Mouse (Mus musculus): Measurements from ENCODE around the gene Gm49387. TPM values are rescaled to one million over a fixed set of nuclear protein-coding genes. Genes with fewer than 3 reads are reported as not detected.
A peak's percentile ranks its signal among the peaks of the same experiment; 100 is the strongest.

Gene Gm49387
- not detected for total RNA-seq (2021)
- long read RNA-seq, experiment 1, result 0 reads
- long read RNA-seq, experiment 2, result 0 reads

DNA sequence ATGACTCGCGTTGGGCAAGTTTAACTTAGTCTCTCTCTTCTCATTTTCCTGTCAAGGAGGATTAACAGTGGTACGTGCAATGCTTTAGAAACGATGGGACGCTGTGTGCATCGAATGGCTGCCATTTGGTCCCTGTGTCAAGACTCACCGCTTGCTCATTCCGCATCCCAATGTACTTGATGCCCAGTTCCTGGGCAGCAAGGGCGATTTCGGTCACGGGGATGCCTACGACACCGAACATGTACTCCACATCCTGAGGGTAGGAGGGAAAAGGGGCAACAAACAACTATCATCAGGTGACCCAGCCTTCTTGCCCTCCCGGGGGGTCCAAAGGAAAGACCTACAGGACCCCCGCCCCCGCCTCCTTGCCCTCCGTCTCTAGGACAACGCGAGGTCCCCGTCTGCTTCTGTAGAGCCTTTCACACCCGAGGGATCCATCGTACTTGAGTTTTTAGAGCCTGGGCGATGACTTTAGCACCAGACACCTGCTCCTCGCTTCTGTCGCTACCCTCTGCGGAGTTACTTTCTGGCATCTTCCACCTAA, at the start of gene Gm49387:
Gm49387 (minus strand) TSS at position 533 of the 544 bp plus-strand sequence.
- intact Hi-C loops (cut with DNase I), result no loop called here
- DNase-seq (ENCODE audit: low spot score in 2 of 2), result no peak

DNA sequence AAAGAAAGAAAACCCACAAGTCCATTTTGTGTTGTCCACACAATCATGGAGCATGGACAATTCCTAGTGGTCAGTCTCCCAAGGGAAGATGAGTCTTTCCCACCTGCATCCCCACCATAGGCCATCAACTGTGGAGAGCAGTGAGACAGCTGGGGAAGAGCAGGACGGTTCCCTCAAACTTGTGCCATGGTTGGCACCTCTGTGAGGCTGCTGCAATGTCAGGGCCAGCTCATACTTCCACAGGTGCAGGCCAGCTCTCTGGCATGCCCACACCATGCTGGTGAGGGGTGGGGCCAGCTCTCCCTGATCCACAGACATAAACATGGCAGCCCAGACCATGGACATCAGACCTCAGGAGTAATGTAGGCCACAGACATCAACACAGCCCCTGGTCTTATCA, 45.6 kb upstream of the Gm49387 start:
- DNase-seq (ENCODE audit: low spot score in 2 of 2), result no peak
- intact Hi-C loops (cut with DNase I), result no loop called here

DNA sequence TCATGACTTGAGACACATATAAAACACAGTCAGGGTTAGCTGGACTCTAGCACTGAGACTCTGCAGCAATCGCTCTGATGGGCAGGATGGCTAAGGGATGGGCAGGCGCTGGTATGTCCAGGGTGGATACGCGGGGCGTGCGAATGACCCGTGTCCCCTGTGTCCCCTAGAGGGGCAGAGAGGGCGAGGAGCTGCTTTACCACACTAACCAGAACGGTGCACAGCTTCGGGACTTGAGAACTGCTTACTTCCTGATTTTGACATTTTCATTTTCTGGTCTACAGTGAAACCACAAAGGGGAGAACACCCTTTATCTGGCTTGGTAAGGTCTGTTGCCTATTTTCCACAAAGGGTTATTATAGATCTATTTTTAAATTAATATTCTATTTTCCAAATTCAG, 45.0 kb upstream of the Gm49387 start:
- intact Hi-C loops (cut with DNase I), result no loop called here
- DNase-seq (ENCODE audit: low spot score in 2 of 2), result no peak

DNA sequence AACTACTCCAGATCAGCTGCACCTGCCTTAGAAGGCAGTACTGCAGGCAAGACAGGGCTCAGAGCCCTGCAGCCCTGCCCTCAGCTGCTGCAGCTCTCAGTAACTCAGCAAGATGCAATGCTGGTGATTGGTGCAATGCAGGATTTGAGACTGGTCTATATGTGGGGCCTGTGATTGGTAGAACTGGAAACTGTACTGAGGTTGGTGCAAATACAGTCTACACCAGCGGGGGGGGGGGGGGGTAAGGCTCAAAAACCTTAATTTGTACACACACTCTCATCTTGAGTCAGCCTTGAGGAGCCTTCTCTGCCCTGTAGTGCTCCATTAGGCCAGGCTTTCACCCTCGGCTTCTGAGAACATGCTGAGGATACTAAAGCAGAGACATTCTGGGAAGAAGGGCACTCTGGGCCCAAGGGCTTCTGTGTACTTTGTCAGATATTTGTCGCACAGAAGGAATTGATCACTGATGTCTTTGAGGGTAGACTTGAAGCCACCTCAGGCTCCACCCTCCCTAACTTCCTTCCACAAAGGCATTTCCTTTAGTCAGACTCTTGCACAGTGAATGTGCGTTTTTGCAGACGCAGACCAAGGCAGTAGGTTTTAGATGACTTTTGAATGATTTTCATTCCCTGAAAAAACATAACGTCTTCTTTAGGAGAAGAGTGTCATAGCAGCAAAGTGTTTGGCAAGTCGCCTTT, 43.8 kb upstream of the Gm49387 start:
- no peak for DNase-seq (ENCODE audit: low spot score in 2 of 2)
- intact Hi-C loops (cut with DNase I), result no loop called here

DNA sequence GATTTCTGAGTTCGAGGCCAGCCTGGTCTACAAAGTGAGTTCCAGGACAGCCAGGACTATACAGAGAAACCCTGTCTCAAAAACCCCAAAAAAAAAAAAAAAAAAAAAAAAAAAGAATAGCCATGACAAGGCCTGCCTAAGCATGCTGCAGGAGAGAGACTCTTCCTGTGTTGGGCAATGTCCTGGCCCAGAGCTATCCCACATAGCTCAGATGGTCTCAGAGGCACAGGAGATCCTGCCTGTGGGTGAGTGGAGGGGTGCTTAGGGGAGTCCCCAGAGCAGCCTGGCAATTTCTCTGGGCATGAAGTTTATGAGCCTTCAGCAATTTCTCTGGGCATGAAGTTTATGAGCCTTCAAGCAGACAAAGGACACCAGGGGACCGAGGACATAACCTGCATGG, 42.9 kb upstream of the Gm49387 start:
- intact Hi-C loops (cut with DNase I), result no loop called here

DNA sequence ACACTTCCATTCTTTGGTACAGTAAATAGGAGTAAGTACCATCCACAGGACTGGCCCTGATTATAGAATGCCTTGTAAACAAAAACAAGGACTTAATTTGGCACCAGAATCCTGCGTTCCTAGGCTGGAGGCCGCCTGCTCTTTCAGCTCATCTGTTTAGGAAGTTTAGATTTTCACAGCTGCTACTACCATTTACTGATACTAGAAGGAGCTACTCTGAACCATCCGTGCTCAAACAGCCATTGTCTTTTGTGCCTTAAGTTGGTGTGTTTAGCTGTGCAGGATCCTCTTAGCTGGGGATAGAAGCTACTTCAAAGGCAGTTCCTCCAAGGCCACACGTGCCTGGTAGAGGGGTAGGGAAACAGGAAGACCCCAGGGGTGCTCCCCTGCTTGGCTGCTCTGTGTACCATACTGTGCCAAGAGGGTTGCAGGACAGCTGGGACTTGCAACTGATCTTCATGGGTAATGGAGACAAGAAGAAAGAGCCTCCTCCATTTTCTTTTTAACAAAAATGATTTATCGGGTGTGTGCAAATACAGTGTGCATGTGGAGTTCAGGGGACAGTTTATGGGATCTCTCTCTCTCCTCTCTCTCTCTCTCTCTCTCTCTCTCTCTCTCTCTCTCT, 41.4 kb upstream of the Gm49387 start:
- DNase-seq (ENCODE audit: low spot score in 2 of 2), result no peak
- intact Hi-C loops (cut with DNase I), result no loop called here

More for the DNA sequence above, 42.9 kb upstream of the Gm49387 start:
- DNase-seq (ENCODE audit: low spot score in 2 of 2), result no peak

DNA sequence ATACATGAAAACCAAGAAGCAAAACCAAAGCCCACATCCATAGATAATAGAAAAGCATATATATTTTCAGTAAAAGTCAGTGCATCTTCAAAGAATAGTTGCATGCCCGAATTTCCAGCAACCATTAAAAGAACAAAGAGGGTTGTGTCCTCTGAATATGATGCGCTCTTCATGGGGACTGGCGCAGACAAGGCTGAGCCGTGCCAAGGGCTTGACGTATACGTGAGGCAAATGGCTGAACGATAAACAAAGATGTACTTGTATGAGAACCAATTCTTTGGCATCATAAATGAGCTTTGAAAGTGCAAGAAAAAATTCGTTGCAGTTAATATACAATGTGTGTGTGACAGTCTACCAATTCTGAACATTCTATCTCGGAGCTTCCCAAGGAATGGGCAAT, 40.6 kb upstream of the Gm49387 start:
- intact Hi-C loops (cut with DNase I), result no loop called here
- DNase-seq (ENCODE audit: low spot score in 2 of 2), result no peak

DNA sequence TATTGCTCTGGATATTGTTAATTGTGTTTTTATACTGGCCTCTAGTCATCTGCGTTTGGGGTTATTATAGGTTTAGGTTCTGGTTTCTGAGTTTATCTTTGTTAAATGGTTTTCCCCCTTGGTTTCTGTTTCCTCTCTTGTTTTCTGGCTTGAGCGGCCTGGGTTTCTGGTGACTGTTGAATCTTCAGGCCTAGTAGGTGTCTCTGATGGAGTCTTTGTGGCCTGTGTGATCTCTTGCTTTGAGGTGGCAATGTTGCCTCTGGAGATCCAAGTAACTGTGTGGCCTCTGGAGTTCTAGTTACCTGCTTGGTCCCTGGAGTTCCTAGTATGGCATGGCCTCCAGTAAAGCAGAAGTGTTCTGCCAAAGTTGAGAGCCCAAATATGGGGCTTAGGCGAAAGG, 40.0 kb upstream of the Gm49387 start:
- intact Hi-C loops (cut with DNase I), result no loop called here
- DNase-seq (ENCODE audit: low spot score in 2 of 2), result no peak

DNA sequence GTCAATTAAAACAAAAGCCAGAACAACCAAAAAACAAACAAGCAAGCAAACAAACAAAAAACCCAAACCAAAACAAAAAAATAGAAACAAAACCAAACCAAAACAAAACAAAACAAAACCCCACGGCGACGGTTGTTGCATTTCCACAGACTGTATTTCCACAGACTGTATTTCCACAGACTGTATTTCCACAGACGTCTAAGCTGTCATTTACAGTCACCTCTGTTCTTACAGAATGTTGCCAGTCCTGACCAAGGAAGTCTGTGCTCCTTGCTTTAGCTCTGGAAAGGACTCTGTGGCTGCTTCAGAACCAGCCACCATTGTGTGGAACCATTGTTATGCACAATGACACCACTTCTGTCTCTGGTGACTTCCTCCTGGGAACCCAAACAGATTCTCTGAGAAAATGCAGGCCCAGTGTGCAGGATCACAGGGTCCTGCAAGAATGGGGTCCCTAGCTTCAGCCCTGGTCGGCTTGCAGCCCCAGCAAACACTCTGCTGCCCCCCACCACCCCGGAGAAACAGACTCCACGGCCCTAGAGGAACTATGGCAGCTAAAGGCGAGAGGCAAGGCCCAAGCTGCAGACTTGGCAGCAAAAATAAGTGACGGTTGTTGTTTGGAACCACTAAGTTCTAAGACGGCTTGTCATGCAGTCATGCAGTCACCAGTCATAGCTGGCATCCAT, 31.1 kb upstream of the Gm49387 start:
- intact Hi-C loops (cut with DNase I), result no loop called here
- DNase-seq (ENCODE audit: low spot score in 2 of 2), result no peak

DNA sequence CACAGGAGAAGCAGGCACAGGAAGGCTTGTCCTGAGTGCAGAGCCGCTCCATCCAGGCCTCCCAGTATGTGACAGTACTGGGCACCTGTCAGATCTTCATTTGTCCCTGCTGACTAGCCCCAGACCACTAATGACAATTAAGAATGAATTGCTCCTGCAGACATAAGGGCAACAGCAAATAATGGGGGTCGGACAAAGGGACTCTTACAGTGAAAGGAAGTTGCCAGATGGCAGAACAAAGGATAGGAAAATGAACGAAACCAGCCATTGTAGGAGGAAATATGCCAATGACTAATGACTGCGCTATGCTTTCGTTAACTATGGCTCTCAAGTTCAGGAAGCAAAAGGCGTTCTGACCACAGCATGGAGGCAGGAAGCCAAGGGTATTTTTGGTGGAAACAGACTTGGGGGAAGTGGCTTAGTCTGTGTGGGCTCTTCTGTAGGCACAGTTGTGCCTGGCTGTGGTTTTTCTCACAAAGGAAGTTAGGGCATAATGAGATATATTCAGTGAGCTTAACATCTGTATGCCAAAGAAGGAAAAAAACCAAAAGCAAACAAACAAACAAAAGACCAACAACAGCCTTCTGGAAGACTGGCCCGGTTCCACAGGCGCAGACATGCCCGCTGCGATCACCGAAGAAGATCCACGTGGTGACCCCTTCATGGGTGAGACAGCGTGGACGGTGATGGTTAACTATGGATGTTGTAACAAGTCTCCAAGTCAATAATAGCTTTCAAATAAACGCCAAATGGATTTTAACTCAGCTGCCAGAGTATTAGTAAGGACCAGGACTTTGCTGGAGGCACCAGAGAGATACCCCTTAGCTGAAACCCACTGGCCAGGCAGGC, 29.2 kb upstream of the Gm49387 start:
- intact Hi-C loops (cut with DNase I), result no loop called here
- DNase-seq (ENCODE audit: low spot score in 2 of 2), result no peak

DNA sequence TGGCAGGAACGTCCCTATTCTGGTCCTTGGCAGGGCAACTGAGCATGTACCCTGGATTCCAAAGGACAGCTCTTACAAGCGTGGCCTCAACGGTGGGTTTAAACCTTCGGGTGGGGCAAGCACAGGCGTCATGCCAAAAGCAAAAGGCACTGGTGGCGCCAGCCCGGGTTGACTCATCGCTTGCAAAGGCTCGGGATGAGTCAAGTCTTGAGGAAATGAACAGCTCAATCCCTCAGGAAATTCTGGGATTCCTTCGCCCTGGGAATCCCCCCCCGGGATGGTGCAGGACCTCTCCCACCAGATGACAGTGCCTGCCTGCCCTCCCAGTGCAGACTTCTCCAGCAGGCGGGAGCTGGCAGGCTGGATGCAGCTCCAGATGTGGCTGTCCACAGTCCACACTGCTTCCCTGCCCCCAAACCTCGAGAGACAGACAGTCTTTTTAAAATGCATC, 28.5 kb upstream of the Gm49387 start:
- intact Hi-C loops (cut with DNase I), result no loop called here
- DNase-seq (ENCODE audit: low spot score in 2 of 2), result peak; percentile 63 to 65

DNA sequence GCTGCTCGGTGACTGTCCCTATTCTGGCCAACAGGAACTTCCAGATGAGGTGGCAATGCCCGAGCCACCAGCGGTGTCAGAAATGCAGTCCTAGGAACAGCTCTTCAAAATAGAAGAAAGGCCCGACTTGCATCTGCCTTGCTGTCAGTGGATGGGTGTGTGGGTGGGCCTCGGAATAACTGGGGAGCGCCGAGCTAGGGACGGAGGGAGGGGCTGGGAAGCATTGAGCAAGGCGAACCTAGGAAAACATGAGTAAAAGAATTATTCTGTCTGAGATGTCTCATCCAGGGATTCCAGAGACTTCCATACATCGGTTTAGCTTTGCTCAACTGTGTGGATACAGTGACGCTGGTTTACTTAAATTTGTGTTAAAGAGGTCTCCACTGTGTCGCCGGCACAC, 27.6 kb upstream of the Gm49387 start:
- intact Hi-C loops (cut with DNase I), result no loop called here
- DNase-seq (ENCODE audit: low spot score in 2 of 2), result peak; percentile 62 to 63

DNA sequence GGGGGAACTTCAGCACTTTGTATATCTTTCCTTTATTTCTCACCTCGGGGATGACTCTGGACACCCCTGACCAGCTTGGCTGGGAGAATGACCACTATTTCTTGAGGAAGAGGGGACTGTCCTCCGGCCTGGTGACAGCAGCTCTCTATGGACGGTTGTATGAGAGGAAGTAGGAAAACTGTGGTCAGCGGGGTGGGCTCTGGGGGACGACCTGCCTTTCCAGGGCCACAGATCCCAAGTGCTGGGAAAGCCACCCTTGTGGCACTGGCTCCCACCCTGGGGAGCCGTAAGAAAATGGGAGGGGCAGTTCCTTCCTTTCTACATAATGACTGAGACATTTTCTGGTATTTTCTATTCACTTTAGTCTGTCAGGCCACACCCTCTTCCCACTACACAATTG, 27.1 kb upstream of the Gm49387 start:
- DNase-seq (ENCODE audit: low spot score in 2 of 2), result no peak
- intact Hi-C loops (cut with DNase I), result no loop called here

DNA sequence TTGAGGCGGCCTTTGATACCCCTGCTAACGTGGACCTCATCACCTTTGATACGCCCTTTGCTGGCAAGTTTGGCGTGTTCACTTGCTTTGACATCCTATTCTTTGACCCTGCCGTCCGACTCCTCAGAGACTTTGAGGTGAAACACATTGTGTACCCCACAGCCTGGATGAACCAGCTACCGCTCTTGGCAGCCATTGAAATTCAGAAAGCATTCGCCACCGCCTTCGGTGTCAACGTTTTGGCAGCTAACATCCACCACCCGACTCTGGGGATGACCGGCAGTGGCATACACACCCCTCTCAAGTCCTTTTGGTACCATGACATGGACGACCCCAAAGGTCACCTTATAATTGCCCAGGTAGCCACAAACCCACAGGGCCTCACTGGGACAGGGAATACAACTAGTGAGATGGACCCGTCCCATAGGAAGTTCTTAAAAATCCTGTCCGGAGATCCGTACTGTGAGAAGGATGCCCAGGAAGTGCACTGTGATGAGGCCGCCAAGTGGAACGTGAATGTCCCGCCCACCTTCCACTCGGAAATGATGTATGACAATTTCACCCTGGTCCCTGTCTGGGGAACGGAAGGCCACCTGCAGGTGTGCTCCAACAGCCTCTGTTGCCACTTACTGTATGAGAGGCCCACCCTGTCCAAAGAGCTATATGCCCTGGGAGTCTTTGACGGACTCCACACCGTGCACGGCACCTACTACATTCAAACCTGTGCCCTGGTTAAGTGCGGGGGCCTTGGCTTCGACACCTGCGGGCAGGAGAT, 26.4 kb upstream of the Gm49387 start:
- intact Hi-C loops (cut with DNase I), result no loop called here

DNA sequence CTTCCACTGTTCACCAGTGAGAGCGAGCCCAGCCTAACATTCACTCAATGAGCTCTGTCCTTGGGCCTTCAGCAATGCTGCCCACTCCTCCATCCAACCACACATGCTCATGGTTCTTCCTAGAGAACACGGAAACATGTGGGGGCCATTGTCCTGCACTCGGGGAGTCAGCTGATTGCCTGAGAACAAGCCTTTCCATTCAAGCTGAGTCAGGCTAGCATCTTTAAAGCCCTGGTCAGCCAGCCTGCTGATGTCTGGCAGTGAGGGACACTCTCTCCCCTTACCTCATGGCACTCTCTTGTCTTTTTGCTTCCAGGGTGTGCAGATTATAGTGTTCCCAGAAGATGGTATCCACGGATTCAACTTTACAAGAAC, 24.9 kb upstream of the Gm49387 start:
- DNase-seq (ENCODE audit: low spot score in 2 of 2), result no peak
- intact Hi-C loops (cut with DNase I), result no loop called here

More for the DNA sequence above, 26.4 kb upstream of the Gm49387 start:
- DNase-seq (ENCODE audit: low spot score in 2 of 2), result no peak

DNA sequence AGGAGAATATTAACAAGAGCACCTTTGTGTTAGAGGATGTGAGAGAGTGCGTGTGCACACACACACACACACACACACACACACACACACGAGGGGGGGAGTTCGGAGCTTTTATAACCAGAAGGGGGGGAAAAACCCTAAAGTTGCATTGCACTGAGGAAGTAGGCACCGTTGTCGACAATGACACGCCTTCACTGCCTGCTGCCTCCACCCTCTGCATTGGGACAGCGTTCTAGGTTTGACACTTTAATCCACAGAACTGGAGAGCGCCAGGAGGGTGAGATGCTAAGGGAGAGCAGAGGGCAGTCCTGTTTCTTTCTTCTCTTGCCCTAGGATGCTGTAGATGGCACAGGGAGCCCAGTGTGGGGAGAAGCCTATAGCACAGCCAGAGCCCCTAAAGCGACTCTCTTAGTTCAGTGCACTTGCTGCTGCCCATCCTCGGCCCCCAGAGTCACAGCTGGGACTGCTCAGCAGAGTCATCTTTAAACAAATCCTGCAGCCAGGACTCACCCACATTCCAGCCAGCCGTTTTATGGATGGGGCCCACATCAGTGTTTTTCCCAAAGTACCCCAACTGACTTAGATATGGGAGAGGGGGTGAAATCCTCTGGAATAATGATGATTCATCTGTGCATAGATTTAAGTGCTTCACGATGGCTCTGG, 24.4 kb upstream of the Gm49387 start:
- intact Hi-C loops (cut with DNase I), result no loop called here
- DNase-seq (ENCODE audit: low spot score in 2 of 2), result no peak

DNA sequence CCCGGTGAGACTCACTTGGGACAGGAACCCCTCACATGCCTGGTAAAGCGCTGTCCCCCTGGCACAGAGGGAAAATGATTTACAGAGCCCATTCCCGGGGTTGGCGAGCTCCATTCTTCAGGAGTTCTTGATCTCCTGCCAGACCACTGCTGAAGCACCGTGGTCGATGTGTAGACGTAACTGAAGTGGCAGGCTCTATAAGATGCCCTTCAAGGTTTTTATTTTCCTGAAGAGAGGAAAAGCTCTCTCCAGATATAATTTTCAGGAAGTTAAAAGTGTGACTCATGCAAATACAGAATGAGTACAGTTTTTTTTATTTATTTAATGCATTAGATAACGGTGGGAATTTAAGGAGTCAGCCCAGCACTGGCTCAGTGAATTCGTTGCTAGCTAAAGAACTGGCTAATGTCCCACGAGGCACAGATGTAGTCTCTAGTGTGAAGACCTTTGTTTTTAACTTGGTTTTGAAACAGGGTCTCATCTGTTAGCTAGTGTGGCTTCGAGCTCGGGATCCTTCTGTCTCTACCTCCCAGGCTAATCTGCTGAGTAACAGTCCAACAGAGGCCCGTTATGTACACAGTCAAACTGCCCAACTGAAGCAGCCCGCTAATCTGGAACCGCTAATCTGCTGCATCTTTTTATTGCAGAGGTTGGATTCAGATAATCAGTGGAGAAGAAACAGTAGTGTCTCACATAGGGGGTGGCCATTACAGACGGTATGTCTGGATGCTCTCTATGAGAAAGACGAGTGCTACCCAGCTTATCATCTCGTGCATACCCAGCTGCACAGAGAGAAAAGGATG, 23.6 kb upstream of the Gm49387 start:
- DNase-seq (ENCODE audit: low spot score in 2 of 2), result no peak
- intact Hi-C loops (cut with DNase I), result no loop called here
